Mouse (Mus musculus): ENCODE data around the gene Pde6h. TPM values are rescaled to one million over a fixed set of nuclear protein-coding genes. Genes with fewer than 3 reads are reported as not detected.
A peak's percentile ranks its signal among the peaks of the same experiment; 100 is the strongest.

Gene Pde6h
- total and polyA plus RNA-seq, 3 experiments: 0.08 TPM; not detected in 2

DNA sequence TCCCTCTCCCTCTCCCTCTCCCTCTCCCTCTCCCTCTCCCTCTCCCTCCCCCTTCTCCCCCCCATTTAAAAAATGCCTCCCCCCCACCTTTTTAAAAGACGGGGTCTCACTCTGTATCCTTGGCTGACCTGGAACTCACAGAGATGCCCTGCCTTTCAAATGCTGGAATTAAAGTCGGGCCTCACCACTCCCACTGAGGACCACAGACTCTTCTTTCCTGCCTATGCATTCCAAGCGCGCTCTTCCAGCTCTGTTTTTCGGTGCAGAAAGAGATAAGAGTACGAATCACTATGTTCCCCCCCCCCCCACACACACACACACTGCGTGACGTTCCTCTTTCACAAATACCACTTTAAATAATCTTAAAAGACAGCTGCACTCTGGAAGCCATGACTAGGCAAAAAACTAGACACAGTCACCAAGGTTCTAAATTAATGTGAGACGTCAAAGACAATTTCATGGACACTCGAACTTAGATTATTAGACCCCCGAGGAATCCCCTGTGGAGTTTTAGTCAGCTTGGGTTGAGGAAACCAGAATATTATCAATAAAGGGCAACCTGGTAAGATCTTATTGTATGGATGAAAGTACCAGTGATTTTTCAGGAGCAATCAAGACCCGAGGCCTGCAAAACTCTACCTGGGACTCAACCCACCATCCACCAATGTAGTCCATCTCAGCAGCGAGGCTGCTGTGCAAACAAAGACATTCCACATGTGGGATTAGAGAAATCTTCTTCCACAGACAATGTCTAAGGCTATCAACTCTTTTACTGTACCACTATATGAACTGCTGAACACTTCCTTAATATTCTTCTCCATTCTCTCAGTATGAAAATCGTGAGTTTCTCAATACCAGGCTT is 15.9 kb downstream of the Pde6h start:
- Histone ChIP-seq H3K27ac (ENCODE audit: control insufficient read depth, low read depth, low read length) (peak overlapping the region; percentile 99), H3K9ac (ENCODE audit: control insufficient read depth, low read depth, low read length, poor library complexity, severe bottlenecking) (peak overlapping the region; percentile 86)
- DNase-seq (ENCODE audit: low read depth, low spot score): peak; percentile 79
- no peak; the same call in none of the 2 replicates for TF ChIP-seq SIN3A (IDR thresholded peaks at IDR 0.05; ENCODE audit: low read length)
- TF ChIP-seq MYB (IDR thresholded peaks at IDR 0.05; ENCODE audit: low read depth, low read length): 0 out of 2 replicates have a peak, but pooled peaks have one; percentile 22
- no peak for TF ChIP-seq POLR2AphosphoS2 (IDR thresholded peaks at IDR 0.05; ENCODE audit: low read length)
- TF ChIP-seq UBTF (IDR thresholded peaks at IDR 0.05; ENCODE audit: borderline replicate concordance, insufficient read depth, low read depth, low read length): no peak
- TF ChIP-seq MAZ (IDR thresholded peaks at IDR 0.05; ENCODE audit: low read depth, low read length): no peak
- no peak for TF ChIP-seq HCFC1 (IDR thresholded peaks at IDR 0.05; ENCODE audit: low read depth, low read length)
- peak; percentile 63 to 66 for TF ChIP-seq EP300 (IDR thresholded peaks at IDR 0.05; ENCODE audit: low read depth in 1 of 2, low read length in 2 of 2)
- peak; percentile 45; the same call in 1 of the 2 replicates for TF ChIP-seq GATA1 (IDR thresholded peaks at IDR 0.05; ENCODE audit: low read depth, low read length)
- TF ChIP-seq MYC (IDR thresholded peaks at IDR 0.05; ENCODE audit: low read depth, low read length): 0 out of 2 replicates have a peak, but pooled peaks have one; percentile 15
- no peak; the same call in 1 of the 2 replicates for TF ChIP-seq NELFE (IDR thresholded peaks at IDR 0.05; ENCODE audit: low read depth, low read length)
- peak; percentile 50; the same call in 1 of the 2 replicates for TF ChIP-seq MAX (IDR thresholded peaks at IDR 0.05; ENCODE audit: low read length)
- TF ChIP-seq CHD1 (IDR thresholded peaks at IDR 0.05; ENCODE audit: low read depth, low read length): no peak
- 0 out of 2 replicates have a peak, but pooled peaks have one; percentile 39 for TF ChIP-seq JUND (IDR thresholded peaks at IDR 0.05; ENCODE audit: low read depth, low read length)
- peak; percentile 33; the same call in 1 of the 2 replicates for TF ChIP-seq RCOR1 (IDR thresholded peaks at IDR 0.05; ENCODE audit: low read depth, low read length)
- 0 out of 2 replicates have a peak, but pooled peaks have one; percentile 58 for TF ChIP-seq MAFK (IDR thresholded peaks at IDR 0.05; ENCODE audit: borderline replicate concordance, low read depth, low read length)
- no peak for TF ChIP-seq CTCF (IDR thresholded peaks at IDR 0.05 in 2 of 3, conservative IDR thresholded peaks at IDR 0.05 in 1 of 3; ENCODE audit: control insufficient read depth in 1 of 3, insufficient read depth in 1 of 3, low read depth in 2 of 3, low read length in 3 of 3, poor library complexity in 1 of 3, severe bottlenecking in 1 of 3)
- TF ChIP-seq ZKSCAN1 (IDR thresholded peaks at IDR 0.05; ENCODE audit: low read depth, low read length): no peak
- no peak for TF ChIP-seq POLR2AphosphoS5 (IDR thresholded peaks at IDR 0.05; ENCODE audit: borderline replicate concordance, low read depth, low read length)
- no peak for TF ChIP-seq RAD21 (IDR thresholded peaks at IDR 0.05; ENCODE audit: low read depth, low read length)
- TF ChIP-seq BHLHE40 (IDR thresholded peaks at IDR 0.05; ENCODE audit: borderline replicate concordance, low read depth, low read length): peak; percentile 35; the same call in 1 of the 2 replicates
- TF ChIP-seq GABPA (IDR thresholded peaks at IDR 0.05; ENCODE audit: low read depth, low read length): peak; percentile 85
- no peak for TF ChIP-seq KAT2A (conservative IDR thresholded peaks at IDR 0.05; ENCODE audit: low read depth, low read length)
- TF ChIP-seq POLR2A (IDR thresholded peaks at IDR 0.05; ENCODE audit: control insufficient read depth in 1 of 2, insufficient read depth in 1 of 2, low read depth in 1 of 2, low read length in 2 of 2, poor library complexity in 1 of 2): no peak; a peak in 1 of 4 replicates
- no peak for TF ChIP-seq TBP (IDR thresholded peaks at IDR 0.05; ENCODE audit: low read depth, low read length)
- TF ChIP-seq USF1 (IDR thresholded peaks at IDR 0.05; ENCODE audit: low read depth, low read length): no peak
- TF ChIP-seq NRF1 (IDR thresholded peaks at IDR 0.05; ENCODE audit: insufficient read depth, low read depth, low read length, poor library complexity, severe bottlenecking): no peak
- peak; percentile 66 for TF ChIP-seq TAL1 (IDR thresholded peaks at IDR 0.05; ENCODE audit: low read length)
- no peak for TF ChIP-seq SMC3 (IDR thresholded peaks at IDR 0.05; ENCODE audit: low read depth, low read length)
- TF ChIP-seq CHD2 (IDR thresholded peaks at IDR 0.05; ENCODE audit: low read length): no peak
- TF ChIP-seq ETS1 (IDR thresholded peaks at IDR 0.05; ENCODE audit: low read depth, low read length): peak; percentile 84
- TF ChIP-seq ELF1 (IDR thresholded peaks at IDR 0.05; ENCODE audit: low read depth, low read length): 0 out of 2 replicates have a peak, but pooled peaks have one; percentile 6
- no peak for TF ChIP-seq ZNF384 (IDR thresholded peaks at IDR 0.05; ENCODE audit: low read depth, low read length)
- no peak for TF ChIP-seq ZC3H11A (IDR thresholded peaks at IDR 0.05; ENCODE audit: low read depth, low read length)
- TF ChIP-seq E2F4 (IDR thresholded peaks at IDR 0.05; ENCODE audit: borderline replicate concordance, low read depth, low read length): no peak
- no peak for TF ChIP-seq MEF2A (IDR thresholded peaks at IDR 0.05; ENCODE audit: extremely low read depth, insufficient replicate concordance, low read depth, low read length, poor library complexity, severe bottlenecking)

More for the DNA sequence above, 15.9 kb downstream of the Pde6h start:
- peak overlapping the region; percentile 61 to 64 for H3K4me3 ChIP-seq (ENCODE audit: control insufficient read depth in 1 of 2, insufficient read depth in 1 of 2, low read depth in 2 of 2, low read length in 2 of 2)
- peaks cover 0 to 57% of the 10 kb centered on the region in 2 experiments; a peak in 2 of 4 replicates for H3K36me3 ChIP-seq (ENCODE audit: control insufficient read depth in 1 of 2, insufficient read depth in 2 of 2, low read length in 2 of 2)
- H3K79me2 ChIP-seq (ENCODE audit: control insufficient read depth, insufficient read depth, low read length, poor library complexity): peaks cover 30% of the 10 kb centered on the region
- peaks cover 19 to 45% of the 10 kb centered on the region in 2 experiments for H3K4me1 ChIP-seq (ENCODE audit: control insufficient read depth in 1 of 2, insufficient read depth in 2 of 2, low read length in 2 of 2)
- no peaks in the 10 kb centered on the region for H3K9me3 ChIP-seq (replicated peaks; ENCODE audit: insufficient read depth, low read length)
- H3K27me3 ChIP-seq (ENCODE audit: control insufficient read depth in 1 of 2, insufficient read depth in 2 of 2, low read length in 2 of 2): no peaks in the 10 kb centered on the region

Data from MEL (cell line).